9 mouse cellular contexts compared by ENCODE assay signal in genomic region chr13:25018316-25018715, GRCm38 (mm10). TPM values are rescaled to one million over a fixed set of nuclear protein-coding genes. Genes with fewer than 3 reads are reported as not detected.
DNase-seq lines count a peak whose midpoint lies in the region; ATAC-seq lines count a peak whose summit lies in the region.
"Had no signal": no experiment of that assay in that cellular context is flagged by ENCODE, and none has a peak within 500 bp of the region (broad histone marks: within the 10 kb centered on the region; RNA-seq: fewer than 3 reads in every experiment).

No protein-coding gene starts in this region.

- no peak overlapping the region for H3K4me2 ChIP-seq in forebrain, embryonic 11.5 days (ENCODE audit: low read depth, low read length, severe bottlenecking)
- H3K4me2 ChIP-seq in forebrain, embryonic 16.5 days (ENCODE audit: low read length) = no peak overlapping the region
- 0 out of 2 replicates have a peak overlapping the region, but pooled peaks have one; percentile 89 for H3K4me2 ChIP-seq in limb, embryonic 12.5 days
- peak overlapping the region; percentile 73; the same call in 1 of the 2 replicates for H3K4me2 ChIP-seq in hindbrain, embryonic 12.5 days (replicated peaks)
- H3K4me2 ChIP-seq in midbrain, embryonic 13.5 days (replicated peaks) = peak overlapping the region; percentile 76

- H3K9me3 ChIP-seq in forebrain, embryonic 11.5 days (ENCODE audit: control insufficient read depth, low read length) = no peaks in the 10 kb centered on the region
- H3K9me3 ChIP-seq in forebrain, embryonic 16.5 days (ENCODE audit: control insufficient read depth, low read length) = no peaks in the 10 kb centered on the region
- no peaks in the 10 kb centered on the region for H3K9me3 ChIP-seq in limb, embryonic 12.5 days
- no peaks in the 10 kb centered on the region for H3K9me3 ChIP-seq in limb, embryonic 10.5 days (replicated peaks)
- no peaks in the 10 kb centered on the region for H3K9me3 ChIP-seq in hindbrain, embryonic 12.5 days (replicated peaks)
- H3K9me3 ChIP-seq in midbrain, embryonic 13.5 days = no peaks in the 10 kb centered on the region

- H3K36me3 ChIP-seq in forebrain, embryonic 11.5 days (ENCODE audit: control insufficient read depth, insufficient read depth, low read length) = no peaks in the 10 kb centered on the region
- H3K36me3 ChIP-seq in forebrain, embryonic 16.5 days (ENCODE audit: control insufficient read depth, insufficient read depth) = no peaks in the 10 kb centered on the region
- H3K36me3 ChIP-seq in limb, embryonic 12.5 days = peaks cover 10% of the 10 kb centered on the region; the same call in 1 of the 2 replicates
- peaks cover 11% of the 10 kb centered on the region for H3K36me3 ChIP-seq in limb, embryonic 10.5 days
- H3K36me3 ChIP-seq in hindbrain, embryonic 12.5 days = no peaks in the 10 kb centered on the region
- peaks cover 13% of the 10 kb centered on the region; the same call in 1 of the 2 replicates for H3K36me3 ChIP-seq in midbrain, embryonic 13.5 days

- H3K27ac ChIP-seq in forebrain, embryonic 11.5 days (ENCODE audit: low read depth, low read length) = no peak overlapping the region
- no peak overlapping the region for H3K27ac ChIP-seq in forebrain, embryonic 16.5 days (ENCODE audit: low read length)
- no peak overlapping the region for H3K27ac ChIP-seq in limb, embryonic 12.5 days
- H3K27ac ChIP-seq in limb, embryonic 10.5 days = no peak overlapping the region
- H3K27ac ChIP-seq in hindbrain, embryonic 12.5 days = no peak overlapping the region
- no peak overlapping the region for H3K27ac ChIP-seq in midbrain, embryonic 13.5 days

- no peaks in the 10 kb centered on the region for H3K27me3 ChIP-seq in forebrain, embryonic 11.5 days (ENCODE audit: control insufficient read depth, insufficient read depth, low read length)
- no peaks in the 10 kb centered on the region for H3K27me3 ChIP-seq in forebrain, embryonic 16.5 days (replicated peaks; ENCODE audit: control insufficient read depth, insufficient read depth, low read length)
- no peaks in the 10 kb centered on the region for H3K27me3 ChIP-seq in limb, embryonic 12.5 days
- no peaks in the 10 kb centered on the region for H3K27me3 ChIP-seq in limb, embryonic 10.5 days (ENCODE audit: low read depth, poor library complexity, severe bottlenecking)
- no peaks in the 10 kb centered on the region for H3K27me3 ChIP-seq in hindbrain, embryonic 12.5 days
- no peaks in the 10 kb centered on the region for H3K27me3 ChIP-seq in midbrain, embryonic 13.5 days

- H3K4me1 ChIP-seq in forebrain, embryonic 11.5 days (replicated peaks; ENCODE audit: control insufficient read depth, insufficient read depth, low read length) = no peaks in the 10 kb centered on the region; the same call in 1 of the 2 replicates
- peaks cover 18% of the 10 kb centered on the region for H3K4me1 ChIP-seq in forebrain, embryonic 16.5 days (replicated peaks; ENCODE audit: control insufficient read depth, insufficient read depth, low read length)
- peaks cover 13% of the 10 kb centered on the region for H3K4me1 ChIP-seq in limb, embryonic 12.5 days (replicated peaks)
- peaks cover 23% of the 10 kb centered on the region; the same call in 1 of the 2 replicates for H3K4me1 ChIP-seq in limb, embryonic 10.5 days
- peaks cover 14% of the 10 kb centered on the region for H3K4me1 ChIP-seq in hindbrain, embryonic 12.5 days
- peaks cover 22% of the 10 kb centered on the region for H3K4me1 ChIP-seq in midbrain, embryonic 13.5 days (replicated peaks)

- H3K9ac ChIP-seq in forebrain, embryonic 11.5 days (ENCODE audit: low read length) = no peak overlapping the region
- no peak overlapping the region for H3K9ac ChIP-seq in forebrain, embryonic 16.5 days (replicated peaks; ENCODE audit: low read depth, low read length)
- no peak overlapping the region for H3K9ac ChIP-seq in limb, embryonic 12.5 days (replicated peaks)
- peak overlapping the region; percentile 43 for H3K9ac ChIP-seq in hindbrain, embryonic 12.5 days
- peak overlapping the region; percentile 91; the same call in 1 of the 2 replicates for H3K9ac ChIP-seq in midbrain, embryonic 13.5 days (replicated peaks)

- ATAC-seq in forebrain, embryonic 11.5 days (replicated peaks; ENCODE audit: low FRiP score) = no peak
- no peak for ATAC-seq in forebrain, embryonic 16.5 days
- no peak for ATAC-seq in limb, embryonic 12.5 days (ENCODE audit: insufficient number of reproducible peaks, insufficient read depth, low FRiP score, low TSS enrichment, low read depth)
- ATAC-seq in hindbrain, embryonic 12.5 days (ENCODE audit: low FRiP score) = no peak
- ATAC-seq in midbrain, embryonic 13.5 days = no peak

- 91% methylated on average over 9 of the region's 9 CpGs for WGBS in forebrain, embryonic 11.5 days
- 88% methylated on average over 9 of the region's 9 CpGs for WGBS in forebrain, embryonic 16.5 days
- WGBS in limb, embryonic 12.5 days = 92% methylated on average over 9 of the region's 9 CpGs
- 92% methylated on average over 9 of the region's 9 CpGs for WGBS in limb, embryonic 10.5 days
- WGBS in hindbrain, embryonic 12.5 days = 92% methylated on average over 9 of the region's 9 CpGs
- WGBS in midbrain, embryonic 13.5 days = 94% methylated on average over 9 of the region's 9 CpGs

- no peak overlapping the region for H3K4me3 ChIP-seq in forebrain, embryonic 11.5 days (ENCODE audit: low read depth, low read length)
- no peak overlapping the region for H3K4me3 ChIP-seq in forebrain, embryonic 16.5 days (replicated peaks; ENCODE audit: low read length)
- no peak overlapping the region for H3K4me3 ChIP-seq in limb, embryonic 12.5 days (replicated peaks)
- no peak overlapping the region for H3K4me3 ChIP-seq in limb, embryonic 10.5 days
- no peak overlapping the region for H3K4me3 ChIP-seq in hindbrain, embryonic 12.5 days
- peak overlapping the region; percentile 83; the same call in 1 of the 2 replicates for H3K4me3 ChIP-seq in midbrain, embryonic 13.5 days (replicated peaks)

- DNase-seq in forebrain, embryonic 11.5 days (ENCODE audit: low spot score) = peak; percentile 47
- DNase-seq in limb, embryonic 10.5 days (ENCODE audit: low spot score) = no peak
- DNase-seq in right cerebral cortex, postnatal 36 days (ENCODE audit: low spot score in 2 of 2) = no peak
- no peak for DNase-seq in left cerebral cortex, adult 8-10 months (ENCODE audit: low spot score in 2 of 2)
- DNase-seq: lung, postnatal 4 days had no signal

RNA-seq across cellular contexts. Expression of gene Mrs2, which starts 1.9 kb away (rescaled TPM):
- polyA plus RNA-seq in forebrain, embryonic 11.5 days (2014; fragmentation: Nextera tagmentation; extraction: Ambion mirVana) = 24.7 and 25.9 TPM in 2 replicates
- 16.5 and 17.3 TPM in 2 replicates for polyA plus RNA-seq in forebrain, embryonic 16.5 days (2015; fragmentation: Nextera tagmentation; extraction: Ambion mirVana)
- 18.4 and 20.8 TPM in 2 replicates for polyA plus RNA-seq in limb, embryonic 12.5 days (2016; fragmentation: Nextera tagmentation; extraction: Ambion mirVana)
- polyA plus RNA-seq in limb, embryonic 10.5 days (2016; fragmentation: Nextera tagmentation; extraction: Ambion mirVana) = 17.5 and 18.5 TPM in 2 replicates
- polyA plus RNA-seq in hindbrain, embryonic 12.5 days (2016; fragmentation: Nextera tagmentation; extraction: Ambion mirVana) = 26.1 and 31.9 TPM in 2 replicates
- 18.6 and 19.3 TPM in 2 replicates for polyA plus RNA-seq in midbrain, embryonic 13.5 days (2015; fragmentation: Nextera tagmentation; extraction: Ambion mirVana)
- 10 to 100 TPM; 48.6 to 57.3 (median 50.8) TPM for total RNA-seq in left cerebral cortex, adult 8-10 months (2022)

RNA-seq across cellular contexts. Expression of gene Dcdc2a, which starts 37.5 kb away (rescaled TPM):
- polyA plus RNA-seq in forebrain, embryonic 11.5 days (2014; fragmentation: Nextera tagmentation; extraction: Ambion mirVana) = 1.1 and 1.4 TPM in 2 replicates
- polyA plus RNA-seq in forebrain, embryonic 16.5 days (2015; fragmentation: Nextera tagmentation; extraction: Ambion mirVana) = 1.4 and 1.9 TPM in 2 replicates
- polyA plus RNA-seq in limb, embryonic 12.5 days (2016; fragmentation: Nextera tagmentation; extraction: Ambion mirVana) = 1.4 and 2.1 TPM in 2 replicates
- polyA plus RNA-seq in limb, embryonic 10.5 days (2016; fragmentation: Nextera tagmentation; extraction: Ambion mirVana) = 0.73 and 1.3 TPM in 2 replicates
- polyA plus RNA-seq in hindbrain, embryonic 12.5 days (2016; fragmentation: Nextera tagmentation; extraction: Ambion mirVana) = 2.1 and 3.6 TPM in 2 replicates
- polyA plus RNA-seq in midbrain, embryonic 13.5 days (2015; fragmentation: Nextera tagmentation; extraction: Ambion mirVana) = 2.8 and 3.0 TPM in 2 replicates
- total RNA-seq in left cerebral cortex, adult 8-10 months (2022) = 1 to 10 TPM; 5.6 to 9.1 (median 7.4) TPM

Comparison
In these comparisons a context has a peak if more than half of its experiments do, and no peak if none do; other contexts are left out.
1. H3K4me2 ChIP-seq: peak in limb, embryonic 12.5 days (single experiment), hindbrain, embryonic 12.5 days (single experiment) and midbrain, embryonic 13.5 days (single experiment); none in forebrain, embryonic 11.5 days (single experiment) and forebrain, embryonic 16.5 days (single experiment).
2. H3K9ac ChIP-seq: peak in hindbrain, embryonic 12.5 days (single experiment) and midbrain, embryonic 13.5 days (single experiment); none in forebrain, embryonic 11.5 days (single experiment), forebrain, embryonic 16.5 days (single experiment) and limb, embryonic 12.5 days (single experiment).